Mouse (Mus musculus): ENCODE results near the gene Me3.

The Me3 gene

GRCm38 (mm10) chr7:89891856-89892255, 259.7 kb downstream of the Me3 start:
- in situ Hi-C loops (cut with MboI, MseI), result no loop called here

- in situ Hi-C loops (cut with MboI, MseI), result loop anchor here (5.0 kb wide), 1 partner anchor 406 kb away; no protein-coding TSS in a partner anchor
Observed at GRCm38 (mm10) chr7:89903007-89903406, 270.8 kb downstream of the Me3 start.

- in situ Hi-C loops (cut with MboI, MseI), result loop anchor here (5.0 kb wide), 1 partner anchor 406 kb away; no protein-coding TSS in a partner anchor
Observed at GRCm38 (mm10) chr7:89903442-89904343, 271.5 kb downstream of the Me3 start, which contains the start of gene Ccdc81. Ccdc81 (minus strand) TSS chr7:89903629.

Data from regulatory T cell (primary cell).